Mouse (Mus musculus): ENCODE measurements around the gene Cdc42bpb.

DNA sequence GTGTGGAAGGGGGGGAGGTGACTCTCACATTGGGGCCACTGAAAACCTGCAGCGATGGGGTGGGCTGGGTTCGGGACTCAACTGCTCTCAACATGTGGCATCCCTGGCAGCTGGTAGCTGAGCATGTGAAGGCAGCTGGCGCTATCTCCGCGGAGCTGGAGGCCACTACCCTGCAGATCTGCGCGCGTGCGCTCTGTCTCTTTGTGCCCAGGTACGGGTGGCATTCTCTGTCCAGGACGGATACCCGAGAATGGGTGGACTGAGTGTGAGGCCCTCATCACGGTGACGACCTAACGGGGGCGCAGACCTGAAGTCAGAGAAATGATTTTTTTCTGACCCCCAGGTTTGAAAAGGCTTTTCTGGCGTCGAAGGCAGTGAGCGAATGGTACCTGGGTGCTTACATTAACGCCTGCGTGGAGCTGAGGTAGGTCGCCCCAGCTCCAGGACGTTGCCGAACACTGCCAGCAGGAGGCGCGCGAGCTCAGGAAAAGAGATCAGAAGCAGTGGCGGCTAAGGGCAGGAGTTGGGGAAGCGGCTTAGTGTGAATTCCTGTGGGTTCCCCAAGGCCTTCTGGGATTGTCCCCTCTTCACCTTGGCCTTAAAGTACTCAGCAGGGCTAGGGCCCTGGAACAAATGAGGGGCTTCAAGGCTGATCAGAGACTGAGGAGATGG lies 48.4 kb upstream of the Cdc42bpb start:
- TF ChIP-seq CTCF (conservative IDR thresholded peaks at IDR 0.05; ENCODE audit: insufficient read depth, insufficient read length, low read depth, low read length) (peak; percentile 95), POLR2A (IDR thresholded peaks at IDR 0.05; ENCODE audit: low read depth, low read length) (no peak)
